Mouse (Mus musculus): Measurements from ENCODE around the gene Col28a1. TPM values are rescaled to one million over a fixed set of nuclear protein-coding genes. Genes with fewer than 3 reads are reported as not detected.

The Col28a1 gene
- total and polyA plus RNA-seq, 3 experiments, result 0.12 to 2.0 (median 0.86) TPM

GRCm38 (mm10) chr6:8119116-8119515, 73.3 kb downstream of the Col28a1 start:
- DNase-seq, result no peak

GRCm38 (mm10) chr6:8118577-8118976, 73.8 kb downstream of the Col28a1 start:
- no peak for DNase-seq

GRCm38 (mm10) chr6:8105870-8106706, 86.3 kb downstream of the Col28a1 start:
- DNase-seq, result peak; percentile 20

- no peak for DNase-seq
Observed at GRCm38 (mm10) chr6:8101224-8101623, 91.2 kb downstream of the Col28a1 start.

GRCm38 (mm10) chr6:8095856-8096255, 96.6 kb downstream of the Col28a1 start:
- DNase-seq, result no peak

- DNase-seq, result no peak
Observed at GRCm38 (mm10) chr6:8094160-8094953, 98.1 kb downstream of the Col28a1 start.

- no peak for DNase-seq
Observed at GRCm38 (mm10) chr6:8093556-8093955, 98.9 kb downstream of the Col28a1 start.

- DNase-seq, result peak; percentile 25
Observed at GRCm38 (mm10) chr6:8086847-8087246, 105.6 kb downstream of the Col28a1 start.

- no peak for DNase-seq
Observed at GRCm38 (mm10) chr6:8084806-8085205, 107.6 kb downstream of the Col28a1 start.

GRCm38 (mm10) chr6:8083196-8083595, 109.2 kb downstream of the Col28a1 start:
- no peak for DNase-seq

- DNase-seq, result no peak
Observed at GRCm38 (mm10) chr6:8077572-8078146, 114.8 kb downstream of the Col28a1 start.

GRCm38 (mm10) chr6:8074914-8075313, 117.5 kb downstream of the Col28a1 start:
- DNase-seq, result no peak

GRCm38 (mm10) chr6:8068979-8069378, 123.4 kb downstream of the Col28a1 start:
- DNase-seq, result no peak

- no peak for DNase-seq
Observed at GRCm38 (mm10) chr6:8068394-8068793, 124.0 kb downstream of the Col28a1 start.

- DNase-seq, result no peak
Observed at GRCm38 (mm10) chr6:8067124-8067523, 125.3 kb downstream of the Col28a1 start.

GRCm38 (mm10) chr6:8066208-8066607, 126.2 kb downstream of the Col28a1 start:
- DNase-seq, result peak; percentile 41

- DNase-seq, result no peak
Observed at GRCm38 (mm10) chr6:8059199-8059598, 133.2 kb downstream of the Col28a1 start.

GRCm38 (mm10) chr6:8048216-8048615, 144.2 kb downstream of the Col28a1 start:
- no peak for DNase-seq

GRCm38 (mm10) chr6:8046446-8046845, 146.0 kb downstream of the Col28a1 start:
- peak; percentile 31 for DNase-seq

GRCm38 (mm10) chr6:8045825-8046224, 146.6 kb downstream of the Col28a1 start:
- no peak for DNase-seq

GRCm38 (mm10) chr6:8028711-8029110, 163.7 kb downstream of the Col28a1 start:
- DNase-seq, result no peak

- DNase-seq, result no peak
Observed at GRCm38 (mm10) chr6:8025332-8026129, 166.9 kb downstream of the Col28a1 start.

Measured in adrenal gland, adult 2 months (tissue).